Mouse (Mus musculus) olfactory bulb, adult 2 months (tissue): Measurements from ENCODE around the gene Ogg1.

ENCODE experiments used
- CTCF ChIP-seq: fragments of 200-500 bp; IDR thresholded peaks from 2 replicates; pipeline ENCODE4 v1.5.1; 2012; ENCODE audit warnings: low read depth, mild to moderate bottlenecking, low read length, moderate library complexity; ENCODE audit not compliant: insufficient read depth
- POLR2A ChIP-seq: fragments of 200-500 bp; IDR thresholded peaks from 2 replicates; pipeline ENCODE4 v1.6.1; 2012; ENCODE audit warnings: mild to moderate bottlenecking, low read depth, low read length, moderate library complexity; ENCODE audit not compliant: insufficient read depth

DNA sequence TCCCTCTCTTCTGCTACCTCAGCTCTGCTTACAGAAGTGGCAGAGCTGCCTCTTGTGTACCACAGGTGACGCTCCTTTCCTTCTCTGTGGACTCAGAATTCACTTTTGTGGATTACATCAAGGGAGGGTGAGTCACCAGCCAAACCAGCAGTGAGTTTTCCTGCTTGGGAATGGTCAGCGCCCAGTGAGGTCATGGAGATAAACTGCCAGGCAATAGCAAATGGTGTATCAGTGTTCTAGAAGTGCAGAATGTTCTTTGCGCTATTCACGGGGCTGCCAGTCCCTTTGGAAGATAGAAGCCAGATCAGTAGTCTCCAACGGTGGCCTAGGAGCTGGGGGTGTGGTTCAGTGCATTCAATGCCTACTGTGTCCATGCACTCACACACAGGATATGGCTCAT lies 33.8 kb upstream of the Ogg1 start:
- TF ChIP-seq POLR2A (no peak), CTCF (no peak)
